Mouse (Mus musculus) stomach, embryonic 15.5 days (tissue): ENCODE data around the gene Atg7. TPM values are rescaled to one million over a fixed set of nuclear protein-coding genes. Genes with fewer than 3 reads are reported as not detected.

ENCODE experiments used
- ATAC-seq: fragments of 200-750 bp; cut with Nextera tagmentation; 2 replicates; pipeline ENCODE4 v1.8.0; 2017; ENCODE audit warnings: low read depth, moderate number of reproducible peaks, moderate TSS enrichment; ENCODE audit not compliant: insufficient read depth, low FRiP score
- H3K27ac ChIP-seq: fragments of 300-500 bp; sonication (generic); 2 replicates; pipeline ENCODE4 v1.5.1; 2015; ENCODE audit warnings: mild to moderate bottlenecking, inconsistent platforms
- H3K27me3 ChIP-seq: fragments of 300-500 bp; sonication (generic); replicated peaks from 2 replicates; pipeline ENCODE4 v1.6.1; 2015; ENCODE audit warnings: inconsistent platforms
- H3K36me3 ChIP-seq: fragments of 300-500 bp; sonication (generic); 2 replicates; pipeline ENCODE4 v1.6.1; 2015; ENCODE audit warnings: inconsistent platforms
- H3K4me1 ChIP-seq: fragments of 300-500 bp; sonication (generic); 2 replicates; pipeline ENCODE4 v1.6.1; 2015; ENCODE audit warnings: inconsistent platforms
- H3K4me2 ChIP-seq: fragments of 300-500 bp; sonication (generic); 2 replicates; pipeline ENCODE4 v1.6.1; 2015; ENCODE audit warnings: mild to moderate bottlenecking, inconsistent platforms
- H3K4me3 ChIP-seq: fragments of 300-500 bp; sonication (generic); replicated peaks from 2 replicates; pipeline ENCODE4 v1.5.1; 2015; ENCODE audit warnings: inconsistent platforms
- H3K9ac ChIP-seq: fragments of 300-500 bp; sonication (generic); 2 replicates; pipeline ENCODE4 v1.6.1; 2015; ENCODE audit warnings: inconsistent platforms
- H3K9me3 ChIP-seq: fragments of 300-500 bp; sonication (generic); 2 replicates; pipeline ENCODE4 v1.6.1; 2016; ENCODE audit warnings: inconsistent platforms
- WGBS: fragments of 180-500 bp; shearing (Covaris S2); methylation state at CpG from one replicate; pipeline ENCODE4 v1.1.7; 2015; 5-methylcytosine and 5-hydroxymethylcytosine counted together
- polyA plus RNA-seq: library from polyadenylated mRNA; unstranded; fragments of >200 nt; fragmentation: Nextera tagmentation; extraction: Ambion mirVana; gene quantifications from 2 replicates; pipeline ENCODE4 v1.2.1, GENCODE M21; 2015

Atg7 gene
- polyA plus RNA-seq, 1 experiment from 2014 or later: 18.4 TPM

DNA sequence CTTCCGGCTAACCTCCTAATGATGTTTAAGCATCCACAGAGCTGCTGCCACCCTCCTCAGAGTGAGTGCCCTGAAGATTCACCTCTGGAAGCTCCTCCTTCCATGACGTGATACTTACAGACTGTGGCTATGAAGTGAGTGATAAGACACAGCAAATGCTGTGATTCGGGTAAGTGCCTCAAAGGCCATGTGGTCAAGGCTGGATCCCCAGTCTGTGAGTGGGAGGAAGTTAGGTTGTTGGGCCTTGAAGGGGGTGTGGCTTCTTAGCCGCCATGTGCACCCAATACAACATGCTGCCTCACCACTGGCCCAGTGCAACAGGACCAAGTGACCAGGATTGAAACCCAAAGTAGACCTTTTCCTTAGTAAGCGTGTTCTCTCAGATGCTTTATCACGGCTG is 261.3 kb downstream of the Atg7 start:
- Histone ChIP-seq H3K4me1 (peaks cover 49% of the 10 kb centered on the region), H3K27ac (no peak overlapping the region), H3K9ac (no peak overlapping the region), H3K27me3 (no peaks in the 10 kb centered on the region), H3K4me2 (no peak overlapping the region), H3K4me3 (no peak overlapping the region), H3K9me3 (no peaks in the 10 kb centered on the region), H3K36me3 (no peaks in the 10 kb centered on the region)
- 66% methylated on average over 6 of the region's 6 CpGs for WGBS
- no peak for ATAC-seq

GRCm38 (mm10) chr6:114904818-114905217 is 261.9 kb downstream of the Atg7 start:
- ATAC-seq: no peak
- H3K27me3 ChIP-seq: no peaks in the 10 kb centered on the region
- no peaks in the 10 kb centered on the region for H3K9me3 ChIP-seq
- 92% methylated on average over 3 of the region's 3 CpGs for WGBS
- no peak overlapping the region for H3K4me3 ChIP-seq
- no peak overlapping the region for H3K27ac ChIP-seq
- no peak overlapping the region for H3K9ac ChIP-seq
- peaks cover 46% of the 10 kb centered on the region for H3K4me1 ChIP-seq
- no peaks in the 10 kb centered on the region for H3K36me3 ChIP-seq
- H3K4me2 ChIP-seq: no peak overlapping the region

DNA sequence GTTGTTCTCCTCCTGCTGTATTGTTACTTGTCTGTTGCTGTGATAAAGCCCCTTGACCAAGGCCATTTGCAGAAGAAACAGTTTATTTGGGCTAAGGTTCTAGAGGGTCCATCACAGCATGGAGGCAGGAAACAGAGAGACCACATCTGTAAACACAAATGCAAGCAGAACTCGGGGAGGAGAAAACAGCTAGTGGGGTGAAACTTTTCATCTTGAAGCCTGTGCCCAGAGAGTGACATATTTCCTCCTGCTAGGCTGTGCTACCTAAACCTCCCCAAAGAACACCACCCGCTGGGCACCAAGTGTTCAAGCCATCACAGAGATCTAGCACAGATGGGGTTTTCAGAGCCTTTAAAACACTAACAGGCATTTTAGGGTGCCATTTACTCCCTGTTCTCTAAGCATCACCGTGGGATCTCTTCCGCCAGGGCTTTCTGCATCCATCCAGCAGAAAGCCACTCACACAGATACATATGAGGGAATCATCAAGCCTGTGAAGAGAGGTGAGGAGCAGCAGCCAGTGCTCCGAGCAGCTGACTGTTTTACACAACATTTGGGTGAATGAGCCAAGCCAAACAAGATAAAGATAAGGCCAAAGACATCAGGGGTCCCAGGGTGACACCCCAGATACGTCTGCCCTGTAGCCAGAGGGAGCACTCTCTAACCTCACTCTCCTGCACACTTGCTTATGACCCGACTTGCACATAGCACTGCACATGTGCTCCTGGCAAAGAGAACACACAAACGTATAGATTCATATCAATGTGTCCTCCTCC is 262.5 kb downstream of the Atg7 start:
- H3K4me1 ChIP-seq: peaks cover 41% of the 10 kb centered on the region
- no peak overlapping the region for H3K9ac ChIP-seq
- H3K27ac ChIP-seq: no peak overlapping the region
- H3K9me3 ChIP-seq: no peaks in the 10 kb centered on the region
- H3K36me3 ChIP-seq: no peaks in the 10 kb centered on the region
- no peak overlapping the region for H3K4me3 ChIP-seq
- H3K27me3 ChIP-seq: no peaks in the 10 kb centered on the region
- H3K4me2 ChIP-seq: no peak overlapping the region
- no peak for ATAC-seq
- 61% methylated on average over 8 of the region's 8 CpGs for WGBS

GRCm38 (mm10) chr6:114906209-114906608 is 263.3 kb downstream of the Atg7 start:
- H3K36me3 ChIP-seq: no peaks in the 10 kb centered on the region
- no peak overlapping the region for H3K4me3 ChIP-seq
- peaks cover 38% of the 10 kb centered on the region for H3K4me1 ChIP-seq
- no peak overlapping the region for H3K27ac ChIP-seq
- H3K9me3 ChIP-seq: no peaks in the 10 kb centered on the region
- H3K27me3 ChIP-seq: no peaks in the 10 kb centered on the region
- 62% methylated on average over 5 of the region's 5 CpGs for WGBS
- H3K9ac ChIP-seq: no peak overlapping the region
- no peak overlapping the region for H3K4me2 ChIP-seq
- no peak for ATAC-seq

DNA sequence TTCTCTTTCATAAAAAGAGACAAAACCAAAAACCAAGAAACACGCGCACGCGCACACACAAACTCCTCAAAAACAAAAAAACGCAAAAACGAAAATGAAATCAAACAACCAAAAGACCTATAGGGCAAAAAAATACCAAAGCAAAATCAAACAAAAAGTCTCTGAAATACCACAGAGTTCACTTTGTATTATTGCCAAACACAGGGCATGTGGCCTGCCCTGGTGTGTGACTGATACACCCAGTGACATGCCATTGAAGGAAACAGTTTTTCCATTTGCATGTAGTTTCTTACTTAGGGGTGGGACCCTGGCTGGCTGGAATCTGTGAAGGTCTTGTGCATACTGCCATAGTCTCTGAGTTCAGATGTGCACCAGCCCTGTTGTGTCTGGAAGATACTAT is 264.6 kb downstream of the Atg7 start:
- Histone ChIP-seq H3K4me1 (peaks cover 30% of the 10 kb centered on the region), H3K9me3 (no peaks in the 10 kb centered on the region), H3K27me3 (no peaks in the 10 kb centered on the region), H3K4me3 (no peak overlapping the region), H3K9ac (no peak overlapping the region), H3K4me2 (no peak overlapping the region), H3K36me3 (no peaks in the 10 kb centered on the region), H3K27ac (no peak overlapping the region)
- no peak for ATAC-seq
- 92% methylated on average over 6 of the region's 6 CpGs for WGBS

GRCm38 (mm10) chr6:114909801-114910200 is 266.9 kb downstream of the Atg7 start:
- peaks cover 33% of the 10 kb centered on the region for H3K4me1 ChIP-seq
- no peaks in the 10 kb centered on the region for H3K9me3 ChIP-seq
- no peaks in the 10 kb centered on the region for H3K36me3 ChIP-seq
- 84% methylated on average over 7 of the region's 7 CpGs for WGBS
- ATAC-seq: no peak
- H3K27ac ChIP-seq: no peak overlapping the region
- no peak overlapping the region for H3K9ac ChIP-seq
- no peak overlapping the region for H3K4me3 ChIP-seq
- H3K4me2 ChIP-seq: no peak overlapping the region
- no peaks in the 10 kb centered on the region for H3K27me3 ChIP-seq

Other genes starting within 250 kb of the Atg7 start
- 0.32 and 0.36 TPM in 2 replicates for gene Hrh1, start 245.2 kb upstream of the Atg7 start, polyA plus RNA-seq